Mouse (Mus musculus) left cerebral cortex, adult 18-20 months (tissue): Measurements from ENCODE around the gene Acan. TPM values are rescaled to one million over a fixed set of nuclear protein-coding genes. Genes with fewer than 3 reads are reported as not detected.

Experiments
- DNase-seq, 2 experiments: peaks; one replicate each; pipeline ENCODE4 v3.0.0; 2021 to 2022; ENCODE audit warnings: low spot score in 2 of 2, mixed read lengths in 1 of 2
- total RNA-seq, 2 experiments: library from RNA; stranded (reverse); gene quantifications; 2 replicates each; pipeline ENCODE4 v1.2.3; 2021

Acan gene
- total RNA-seq, 2 experiments from 2014 or later = 3.2 to 3.7 TPM

GRCm38 (mm10) chr7:79139328-79139824, 86.1 kb downstream of the Acan start:
- no peak for DNase-seq

GRCm38 (mm10) chr7:79139891-79140591, 86.8 kb downstream of the Acan start:
- no peak for DNase-seq

GRCm38 (mm10) chr7:79140897-79141296, 87.6 kb downstream of the Acan start:
- peak; percentile 84 to 85 for DNase-seq

- no peak for DNase-seq
These were observed 93.9 kb downstream of the Acan start for GRCm38 (mm10) chr7:79147011-79147837.

- no peak for DNase-seq
These were observed 94.8 kb downstream of the Acan start for GRCm38 (mm10) chr7:79147931-79148653.

- peak; percentile 60 to 61 for DNase-seq
These were observed 95.5 kb downstream of the Acan start, which contains the start of gene Mfge8 for GRCm38 (mm10) chr7:79148711-79149266. Mfge8 (minus strand) TSS chr7:79149060.

GRCm38 (mm10) chr7:79149522-79149921, 96.2 kb downstream of the Acan start:
- DNase-seq = no peak

- no peak for DNase-seq
These were observed 106.1 kb downstream of the Acan start for GRCm38 (mm10) chr7:79159406-79159805.

Other genes starting within 250 kb of the Acan start
- gene Det1, start 206.2 kb upstream of the Acan start, total RNA-seq = 1 to 10 TPM; 5.4 to 6.2 TPM
- gene Aen, start 157.6 kb upstream of the Acan start, total RNA-seq = 10 to 100 TPM; 21.5 to 25.5 TPM
- gene Isg20, start 140.1 kb upstream of the Acan start, total RNA-seq = 1 to 10 TPM in 1 of 2 experiments, under 1 TPM in 1; 0.91 to 1.4 TPM
- gene Hapln3, start 77.5 kb downstream of the Acan start, total RNA-seq = 1 to 10 TPM; 1.9 to 2.2 TPM
- gene Mfge8, start 95.6 kb downstream of the Acan start, total RNA-seq = 100 to 1,000 TPM; 184 to 202 TPM
- gene Abhd2, start 219.7 kb downstream of the Acan start, total RNA-seq = 10 to 100 TPM; 87.3 to 92.1 TPM